Mouse (Mus musculus) neural tube, embryonic 14.5 days (tissue): ENCODE data around the gene Tmem189. TPM values are rescaled to one million over a fixed set of nuclear protein-coding genes. Genes with fewer than 3 reads are reported as not detected.

Experiments
- ATAC-seq: fragments of 200-750 bp; cut with Nextera tagmentation; 2 replicates; pipeline ENCODE4 v1.8.0; 2017; ENCODE audit warnings: low read depth, mild to moderate bottlenecking, moderate TSS enrichment, moderate library complexity
- H3K27ac ChIP-seq: fragments of 300-500 bp; sonication (generic); 2 replicates; pipeline ENCODE4 v1.5.1; 2014; ENCODE audit warnings: low read depth, mild to moderate bottlenecking, control low read depth, low read length, moderate library complexity, mixed read lengths
- H3K27me3 ChIP-seq: fragments of 300-500 bp; sonication (generic); 2 replicates; pipeline ENCODE4 v1.6.1; 2014; ENCODE audit warnings: low read length; ENCODE audit not compliant: control insufficient read depth, insufficient read depth
- H3K36me3 ChIP-seq: fragments of 300-500 bp; sonication (generic); 2 replicates; pipeline ENCODE4 v1.6.1; 2014; ENCODE audit warnings: low read length, mixed read lengths; ENCODE audit not compliant: control insufficient read depth, insufficient read depth
- H3K4me1 ChIP-seq: fragments of 300-500 bp; sonication (generic); 2 replicates; pipeline ENCODE4 v1.6.1; 2014; ENCODE audit warnings: low read length; ENCODE audit not compliant: control insufficient read depth, insufficient read depth
- H3K4me2 ChIP-seq: fragments of 300-500 bp; sonication (generic); 2 replicates; pipeline ENCODE4 v1.6.1; 2014; ENCODE audit warnings: mild to moderate bottlenecking, low read depth, low read length, control low read depth
- H3K4me3 ChIP-seq: fragments of 300-500 bp; sonication (generic); 2 replicates; pipeline ENCODE4 v1.5.1; 2014; ENCODE audit warnings: low read depth, low read length, control low read depth, mixed read lengths
- H3K9ac ChIP-seq: fragments of 300-500 bp; sonication (generic); replicated peaks from 2 replicates; pipeline ENCODE4 v1.6.1; 2014; ENCODE audit warnings: low read depth, mild to moderate bottlenecking, control low read depth, low read length, mixed read lengths
- H3K9me3 ChIP-seq: fragments of 300-500 bp; sonication (generic); 2 replicates; pipeline ENCODE4 v1.6.1; 2016; ENCODE audit warnings: low read length; ENCODE audit not compliant: control insufficient read depth
- WGBS: fragments of 180-500 bp; shearing (Covaris S2); extraction: QIAGEN DNeasy Blood & Tissue Kit; methylation state at CpG from one replicate; pipeline ENCODE4 v1.1.7; 2014; 5-methylcytosine and 5-hydroxymethylcytosine counted together
- polyA plus RNA-seq: library from polyadenylated mRNA; unstranded; fragments of >200 nt; fragmentation: Nextera tagmentation; extraction: Ambion mirVana; gene quantifications from 2 replicates; pipeline ENCODE4 v1.2.1, GENCODE M21; 2014

Gene Tmem189
- polyA plus RNA-seq, 1 experiment from 2014 or later: 35.1 TPM

DNA sequence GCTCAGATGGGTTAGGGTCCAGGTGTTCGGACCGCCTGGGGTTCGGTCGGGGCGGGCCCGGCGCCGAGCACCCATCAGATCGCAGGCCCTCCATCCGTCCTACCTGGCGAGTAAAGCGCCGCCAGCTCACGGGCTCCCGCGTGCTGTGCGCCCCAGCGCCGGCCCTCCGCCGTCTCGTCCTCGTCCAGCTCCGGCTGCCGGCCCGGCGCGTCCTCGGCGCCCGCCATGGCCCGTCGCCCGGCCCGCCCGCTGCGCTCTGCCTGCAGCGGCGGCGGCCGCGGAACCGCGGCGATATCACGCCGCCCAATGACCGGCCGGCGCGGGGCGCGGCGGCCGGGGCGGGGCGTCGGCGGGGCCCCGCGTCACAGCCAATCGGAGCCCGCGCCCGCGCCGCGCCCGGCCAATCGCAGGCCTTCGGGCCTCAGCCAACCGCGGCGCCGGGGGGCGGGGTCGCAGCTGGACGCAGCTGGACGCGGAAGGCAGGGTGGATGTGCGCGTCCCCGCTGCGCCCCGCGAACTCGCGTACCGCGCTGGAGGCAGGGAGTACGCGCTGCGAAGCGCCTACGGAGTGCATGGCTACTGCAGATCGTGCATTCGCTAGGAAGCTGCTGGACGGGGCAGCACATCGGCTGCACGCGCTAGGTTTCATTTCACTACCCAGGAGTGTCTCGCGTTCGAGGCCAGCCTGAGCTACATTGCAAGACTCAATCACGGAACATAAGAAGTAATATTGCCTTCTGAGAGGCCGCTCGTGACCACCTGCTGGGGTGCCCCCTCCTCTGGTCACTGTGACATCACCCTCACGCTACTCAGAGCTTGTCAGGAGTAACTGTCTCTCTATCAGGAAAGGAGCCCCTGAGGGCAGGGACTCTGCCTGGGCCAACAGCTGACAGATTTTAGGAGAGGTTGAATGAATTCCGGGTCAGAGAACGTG, 28.1 kb downstream of the Tmem189 start, which contains the start of gene Gm20431:
TSS of gene Gm20431 (minus strand) at position 227 of the 934 bp plus-strand sequence.
- under 1% methylated on average over 90 of the region's 110 CpGs for WGBS
- Histone ChIP-seq H3K27ac (peak within 1 kb of the TSS; percentile 75), H3K9ac (peak within 1 kb of the TSS; percentile 84), H3K27me3 (no peaks in the 10 kb centered on the region), H3K4me1 (peaks cover 22% of the 10 kb centered on the region), H3K4me3 (peak within 1 kb of the TSS; percentile 83), H3K9me3 (no peaks in the 10 kb centered on the region), H3K4me2 (peak within 1 kb of the TSS; percentile 96), H3K36me3 (no peaks in the 10 kb centered on the region)
- peak; percentile 94 for ATAC-seq

- peak overlapping the region; percentile 83 for H3K4me3 ChIP-seq
- H3K4me2 ChIP-seq: peak overlapping the region; percentile 96
- WGBS: 2% methylated on average over 12 of the region's 12 CpGs
- no peaks in the 10 kb centered on the region for H3K27me3 ChIP-seq
- H3K27ac ChIP-seq: no peak overlapping the region
- H3K9ac ChIP-seq: peak overlapping the region; percentile 84
- no peaks in the 10 kb centered on the region for H3K9me3 ChIP-seq
- H3K36me3 ChIP-seq: no peaks in the 10 kb centered on the region
- H3K4me1 ChIP-seq: peaks cover 22% of the 10 kb centered on the region
- peak; percentile 5; the same call in 1 of the 2 replicates for ATAC-seq
Measured at GRCm38 (mm10) chr2:167660611-167660971, 29.0 kb downstream of the Tmem189 start.

DNA sequence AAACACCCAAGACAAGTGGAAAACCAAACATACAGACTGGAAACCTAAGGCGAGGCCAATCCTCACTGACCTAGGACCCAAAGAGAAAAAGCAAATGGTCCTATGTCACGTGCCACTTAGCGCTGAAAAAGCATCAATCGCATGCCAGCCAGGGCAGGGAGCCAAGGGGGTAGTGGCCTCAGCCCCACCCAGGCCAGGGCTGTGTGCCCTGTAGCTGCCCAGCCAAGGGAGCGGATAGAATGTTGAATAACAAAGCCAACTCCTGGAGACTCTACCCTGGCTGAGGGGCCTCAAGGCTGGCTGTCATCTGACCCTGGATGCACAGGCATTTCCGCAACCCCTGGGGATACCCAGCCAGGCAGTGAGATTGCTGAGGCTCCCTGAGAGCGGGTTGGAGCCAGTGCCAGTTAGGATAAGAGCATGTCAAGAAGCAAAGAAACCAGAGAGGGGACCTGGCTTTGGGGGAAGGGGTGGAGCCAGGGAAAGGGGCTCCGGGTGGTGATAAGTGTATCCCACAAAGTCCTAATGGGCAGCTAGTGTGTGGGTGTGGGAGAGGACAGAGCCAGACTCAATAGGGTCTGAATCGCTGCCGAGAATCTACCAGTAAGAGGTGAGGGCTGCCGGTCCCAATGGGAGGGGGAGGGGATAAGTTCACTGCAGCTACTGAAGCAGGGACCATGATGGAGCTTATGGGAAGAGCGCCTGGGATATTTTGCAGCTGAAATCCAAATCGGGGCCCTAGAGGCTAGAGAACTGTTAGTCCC, 29.6 kb downstream of the Tmem189 start:
- Histone ChIP-seq H3K27ac (no peak overlapping the region), H3K4me3 (peak overlapping the region; percentile 83), H3K4me2 (peak overlapping the region; percentile 96), H3K9ac (peak overlapping the region; percentile 84), H3K27me3 (no peaks in the 10 kb centered on the region), H3K4me1 (peaks cover 22% of the 10 kb centered on the region), H3K36me3 (no peaks in the 10 kb centered on the region), H3K9me3 (no peaks in the 10 kb centered on the region)
- WGBS: 22% methylated on average over 13 of the region's 13 CpGs
- ATAC-seq: no peak

GRCm38 (mm10) chr2:167659177-167659846, 30.3 kb downstream of the Tmem189 start:
- Histone ChIP-seq H3K27me3 (no peaks in the 10 kb centered on the region), H3K4me2 (peak overlapping the region; percentile 96), H3K4me1 (peaks cover 22% of the 10 kb centered on the region), H3K27ac (no peak overlapping the region), H3K9ac (0 out of 2 replicates have a peak overlapping the region, but pooled peaks have one; percentile 84), H3K4me3 (peak overlapping the region; percentile 83; the same call in 1 of the 2 replicates), H3K9me3 (no peaks in the 10 kb centered on the region), H3K36me3 (no peaks in the 10 kb centered on the region)
- 65% methylated on average over 10 of the region's 10 CpGs for WGBS
- ATAC-seq: no peak

GRCm38 (mm10) chr2:167658712-167659111, 30.9 kb downstream of the Tmem189 start:
- Histone ChIP-seq H3K27me3 (no peaks in the 10 kb centered on the region), H3K9me3 (no peaks in the 10 kb centered on the region), H3K4me1 (peaks cover 22% of the 10 kb centered on the region), H3K4me3 (no peak overlapping the region), H3K36me3 (peaks cover 5% of the 10 kb centered on the region; the same call in 1 of the 2 replicates), H3K27ac (no peak overlapping the region), H3K4me2 (no peak overlapping the region), H3K9ac (no peak overlapping the region)
- WGBS: 80% methylated on average over 11 of the region's 11 CpGs
- ATAC-seq: no peak

- 94% methylated on average over 4 of the region's 4 CpGs for WGBS
- H3K27me3 ChIP-seq: no peaks in the 10 kb centered on the region
- H3K36me3 ChIP-seq: peaks cover 7% of the 10 kb centered on the region; the same call in 1 of the 2 replicates
- no peak overlapping the region for H3K9ac ChIP-seq
- no peak overlapping the region for H3K4me3 ChIP-seq
- no peaks in the 10 kb centered on the region for H3K9me3 ChIP-seq
- no peak overlapping the region for H3K4me2 ChIP-seq
- no peak overlapping the region for H3K27ac ChIP-seq
- H3K4me1 ChIP-seq: peaks cover 22% of the 10 kb centered on the region
- no peak for ATAC-seq
Measured at GRCm38 (mm10) chr2:167657973-167658372, 31.6 kb downstream of the Tmem189 start.

- Histone ChIP-seq H3K9ac (no peak overlapping the region), H3K36me3 (peaks cover 7% of the 10 kb centered on the region; the same call in 1 of the 2 replicates), H3K27me3 (no peaks in the 10 kb centered on the region), H3K4me1 (peaks cover 22% of the 10 kb centered on the region), H3K27ac (0 out of 2 replicates have a peak overlapping the region, but pooled peaks have one; percentile 22), H3K9me3 (no peaks in the 10 kb centered on the region), H3K4me2 (no peak overlapping the region), H3K4me3 (no peak overlapping the region)
- 88% methylated on average over 16 of the region's 16 CpGs for WGBS
- ATAC-seq: no peak
Measured at GRCm38 (mm10) chr2:167656629-167657478, 32.8 kb downstream of the Tmem189 start.
